Mouse (Mus musculus) limb, embryonic 12.5 days (tissue): ENCODE results near the gene Habp4. TPM values are rescaled to one million over a fixed set of nuclear protein-coding genes. Genes with fewer than 3 reads are reported as not detected.
A peak's percentile ranks its signal among the peaks of the same experiment; 100 is the strongest.

ENCODE experiments used
- ATAC-seq: fragments of 200-750 bp; cut with Nextera tagmentation; 2 replicates; pipeline ENCODE4 v1.8.0; 2017; ENCODE audit warnings: low read depth, moderate TSS enrichment; ENCODE audit not compliant: insufficient number of reproducible peaks, insufficient read depth, low FRiP score, low TSS enrichment
- H3K27ac ChIP-seq: fragments of 300-500 bp; sonication (generic); 2 replicates; pipeline ENCODE4 v1.5.1; 2016; ENCODE audit warnings: mild to moderate bottlenecking, moderate library complexity
- H3K27me3 ChIP-seq: fragments of 300-500 bp; sonication (generic); 2 replicates; pipeline ENCODE4 v1.6.1; 2016; ENCODE audit warnings: mild to moderate bottlenecking, moderate library complexity
- H3K36me3 ChIP-seq: fragments of 300-500 bp; sonication (generic); 2 replicates; pipeline ENCODE4 v1.6.1; 2016; ENCODE audit warnings: mild to moderate bottlenecking, moderate library complexity
- H3K4me1 ChIP-seq: fragments of 300-500 bp; sonication (generic); replicated peaks from 2 replicates; pipeline ENCODE4 v1.6.1; 2016
- H3K4me2 ChIP-seq: fragments of 300-500 bp; sonication (generic); 2 replicates; pipeline ENCODE4 v1.6.1; 2016; ENCODE audit warnings: mild to moderate bottlenecking, moderate library complexity
- H3K4me3 ChIP-seq: fragments of 300-500 bp; sonication (generic); replicated peaks from 2 replicates; pipeline ENCODE4 v1.5.1; 2016; ENCODE audit warnings: mild to moderate bottlenecking
- H3K9ac ChIP-seq: fragments of 300-500 bp; sonication (generic); replicated peaks from 2 replicates; pipeline ENCODE4 v1.6.1; 2016; ENCODE audit warnings: mild to moderate bottlenecking, moderate library complexity
- H3K9me3 ChIP-seq: fragments of 300-500 bp; sonication (generic); 2 replicates; pipeline ENCODE4 v1.6.1; 2016; ENCODE audit warnings: mild to moderate bottlenecking, moderate library complexity
- WGBS: fragments of 180-500 bp; shearing (Covaris S2); methylation state at CpG from one replicate; pipeline ENCODE4 v1.1.7; 2016; 5-methylcytosine and 5-hydroxymethylcytosine counted together
- polyA plus RNA-seq: library from polyadenylated mRNA; unstranded; fragments of >200 nt; fragmentation: Nextera tagmentation; extraction: Ambion mirVana; gene quantifications from 2 replicates; pipeline ENCODE4 v1.2.1, GENCODE M21; 2016

Habp4 gene
- polyA plus RNA-seq, 1 experiment from 2014 or later: 30.9 TPM

- no peaks in the 10 kb centered on the region for H3K27me3 ChIP-seq
- H3K4me1 ChIP-seq: peaks cover 13% of the 10 kb centered on the region
- no peak overlapping the region for H3K4me3 ChIP-seq
- H3K27ac ChIP-seq: no peak overlapping the region
- no peaks in the 10 kb centered on the region for H3K9me3 ChIP-seq
- H3K9ac ChIP-seq: no peak overlapping the region
- WGBS: 99% methylated on average over 4 of the region's 4 CpGs
- H3K4me2 ChIP-seq: no peak overlapping the region
- peaks cover 28% of the 10 kb centered on the region for H3K36me3 ChIP-seq
- ATAC-seq: no peak
Measured at GRCm38 (mm10) chr13:64200911-64201310, 39.3 kb downstream of the Habp4 start.

- no peak overlapping the region for H3K4me2 ChIP-seq
- no peaks in the 10 kb centered on the region for H3K27me3 ChIP-seq
- no peak overlapping the region for H3K27ac ChIP-seq
- WGBS: 70% methylated on average over 2 of the region's 2 CpGs
- no peak for ATAC-seq
- H3K36me3 ChIP-seq: peaks cover 30% of the 10 kb centered on the region
- no peak overlapping the region for H3K4me3 ChIP-seq
- no peak overlapping the region for H3K9ac ChIP-seq
- H3K4me1 ChIP-seq: peaks cover 13% of the 10 kb centered on the region
- H3K9me3 ChIP-seq: no peaks in the 10 kb centered on the region
Measured at GRCm38 (mm10) chr13:64204726-64205125, 43.1 kb downstream of the Habp4 start.

GRCm38 (mm10) chr13:64205186-64205585, 43.6 kb downstream of the Habp4 start:
- no peak overlapping the region for H3K4me3 ChIP-seq
- peaks cover 13% of the 10 kb centered on the region for H3K4me1 ChIP-seq
- peaks cover 33% of the 10 kb centered on the region for H3K36me3 ChIP-seq
- H3K27me3 ChIP-seq: no peaks in the 10 kb centered on the region
- no peak overlapping the region for H3K4me2 ChIP-seq
- no peaks in the 10 kb centered on the region for H3K9me3 ChIP-seq
- WGBS: 21% methylated on average over 2 of the region's 2 CpGs
- no peak overlapping the region for H3K27ac ChIP-seq
- peak; percentile 84 for ATAC-seq
- no peak overlapping the region for H3K9ac ChIP-seq

GRCm38 (mm10) chr13:64208146-64208545, 46.5 kb downstream of the Habp4 start:
- WGBS: 88% methylated on average over 6 of the region's 6 CpGs
- Histone ChIP-seq H3K36me3 (peaks cover 33% of the 10 kb centered on the region), H3K4me1 (peaks cover 8% of the 10 kb centered on the region), H3K4me3 (no peak overlapping the region), H3K9me3 (no peaks in the 10 kb centered on the region), H3K4me2 (no peak overlapping the region), H3K27ac (no peak overlapping the region), H3K27me3 (no peaks in the 10 kb centered on the region), H3K9ac (no peak overlapping the region)
- ATAC-seq: no peak

GRCm38 (mm10) chr13:64211995-64212603, 50.5 kb downstream of the Habp4 start:
- Histone ChIP-seq H3K27me3 (no peaks in the 10 kb centered on the region), H3K9me3 (no peaks in the 10 kb centered on the region), H3K36me3 (peaks cover 33% of the 10 kb centered on the region; the same call in 1 of the 2 replicates), H3K4me1 (no peaks in the 10 kb centered on the region), H3K27ac (no peak overlapping the region), H3K4me2 (no peak overlapping the region), H3K4me3 (no peak overlapping the region), H3K9ac (no peak overlapping the region)
- WGBS: 88% methylated on average over 5 of the region's 5 CpGs
- no peak for ATAC-seq

GRCm38 (mm10) chr13:64214891-64215290, 53.3 kb downstream of the Habp4 start:
- Histone ChIP-seq H3K4me3 (no peak overlapping the region), H3K36me3 (peaks cover 29% of the 10 kb centered on the region; the same call in 1 of the 2 replicates), H3K27ac (no peak overlapping the region), H3K9ac (no peak overlapping the region), H3K9me3 (no peaks in the 10 kb centered on the region), H3K4me1 (no peaks in the 10 kb centered on the region), H3K27me3 (no peaks in the 10 kb centered on the region), H3K4me2 (no peak overlapping the region)
- ATAC-seq: no peak
- WGBS: 91% methylated on average over 5 of the region's 5 CpGs

- no peak overlapping the region for H3K4me3 ChIP-seq
- ATAC-seq: no peak
- 68% methylated on average over 3 of the region's 3 CpGs for WGBS
Measured at GRCm38 (mm10) chr13:64225738-64226137, 64.1 kb downstream of the Habp4 start.

GRCm38 (mm10) chr13:64226725-64227124, 65.1 kb downstream of the Habp4 start:
- 86% methylated on average over 4 of the region's 4 CpGs for WGBS
- Histone ChIP-seq H3K36me3 (no peaks in the 10 kb centered on the region), H3K9me3 (no peaks in the 10 kb centered on the region), H3K27ac (no peak overlapping the region), H3K4me3 (no peak overlapping the region), H3K27me3 (no peaks in the 10 kb centered on the region), H3K4me2 (no peak overlapping the region), H3K9ac (no peak overlapping the region), H3K4me1 (no peaks in the 10 kb centered on the region)
- no peak for ATAC-seq

More at GRCm38 (mm10) chr13:64225738-64226137, 64.1 kb downstream of the Habp4 start:
- no peaks in the 10 kb centered on the region for H3K27me3 ChIP-seq
- H3K27ac ChIP-seq: no peak overlapping the region
- H3K4me2 ChIP-seq: no peak overlapping the region
- H3K9me3 ChIP-seq: no peaks in the 10 kb centered on the region
- no peaks in the 10 kb centered on the region for H3K36me3 ChIP-seq
- no peak overlapping the region for H3K9ac ChIP-seq
- no peaks in the 10 kb centered on the region for H3K4me1 ChIP-seq

GRCm38 (mm10) chr13:64233139-64233538, 71.5 kb downstream of the Habp4 start:
- no peak overlapping the region for H3K4me2 ChIP-seq
- H3K9ac ChIP-seq: no peak overlapping the region
- no peak for ATAC-seq
- H3K27me3 ChIP-seq: no peaks in the 10 kb centered on the region
- H3K27ac ChIP-seq: no peak overlapping the region
- H3K36me3 ChIP-seq: no peaks in the 10 kb centered on the region
- no peaks in the 10 kb centered on the region for H3K9me3 ChIP-seq
- H3K4me3 ChIP-seq: no peak overlapping the region
- H3K4me1 ChIP-seq: peaks cover 32% of the 10 kb centered on the region
- WGBS: 86% methylated on average over 4 of the region's 4 CpGs

- Histone ChIP-seq H3K36me3 (no peaks in the 10 kb centered on the region), H3K27me3 (no peaks in the 10 kb centered on the region), H3K4me1 (peaks cover 32% of the 10 kb centered on the region), H3K27ac (peak overlapping the region; percentile 86), H3K9me3 (no peaks in the 10 kb centered on the region), H3K4me2 (no peak overlapping the region), H3K9ac (no peak overlapping the region), H3K4me3 (no peak overlapping the region)
- ATAC-seq: peak; percentile 44; the same call in 1 of the 2 replicates
- WGBS: 26% methylated on average over 4 of the region's 4 CpGs
Measured at GRCm38 (mm10) chr13:64235062-64235715, 73.6 kb downstream of the Habp4 start.

GRCm38 (mm10) chr13:64235777-64236176, 74.2 kb downstream of the Habp4 start:
- Histone ChIP-seq H3K9me3 (no peaks in the 10 kb centered on the region), H3K4me3 (no peak overlapping the region), H3K36me3 (no peaks in the 10 kb centered on the region), H3K4me2 (no peak overlapping the region), H3K4me1 (peaks cover 32% of the 10 kb centered on the region), H3K27me3 (no peaks in the 10 kb centered on the region), H3K27ac (peak overlapping the region; percentile 86), H3K9ac (no peak overlapping the region)
- 39% methylated on average over 3 of the region's 3 CpGs for WGBS
- no peak for ATAC-seq
